Mouse (Mus musculus) embryonic facial prominence, embryonic 11.5 days (tissue): ENCODE data around the gene Zfp91. TPM values are rescaled to one million over a fixed set of nuclear protein-coding genes. Genes with fewer than 3 reads are reported as not detected.

Experiments used
- polyA plus RNA-seq: library from polyadenylated mRNA; unstranded; fragments of >200 nt; fragmentation: Nextera tagmentation; extraction: Ambion mirVana; gene quantifications from 2 replicates; pipeline ENCODE4 v1.2.1, GENCODE M21; 2014

The Zfp91 gene
- polyA plus RNA-seq, 1 experiment from 2014 or later = 11.0 TPM

Other genes with a start within 250 kb of the Zfp91 start
- 0.13 and 0.18 TPM in 2 replicates for gene Gm4952, start 196.2 kb downstream of the Zfp91 start, polyA plus RNA-seq
- gene Glyat, start 162.8 kb downstream of the Zfp91 start, polyA plus RNA-seq = not detected in 2 replicates
- not detected in 2 replicates for gene Olfr1442, start 125.7 kb downstream of the Zfp91 start, polyA plus RNA-seq
- not detected in 2 replicates for gene Olfr1443, start 118.0 kb downstream of the Zfp91 start, polyA plus RNA-seq
- not detected in 2 replicates for gene Keg1, start 100.3 kb downstream of the Zfp91 start, polyA plus RNA-seq
- gene Cntf, start 30.5 kb downstream of the Zfp91 start, polyA plus RNA-seq = 0.22 and 0.77 TPM in 2 replicates
- gene Lpxn, start 67 bp upstream of the Zfp91 start, polyA plus RNA-seq = 0.77 and 0.80 TPM in 2 replicates
- gene Gm5244, start 50.6 kb upstream of the Zfp91 start, polyA plus RNA-seq = not detected in 2 replicates
- not detected in 2 replicates for gene Olfr1444, start 61.2 kb upstream of the Zfp91 start, polyA plus RNA-seq
- not detected in 2 replicates for gene Olfr1445, start 87.7 kb upstream of the Zfp91 start, polyA plus RNA-seq
- gene Olfr1446, start 97.4 kb upstream of the Zfp91 start, polyA plus RNA-seq = not detected in 2 replicates
- not detected in 2 replicates for gene Olfr1447, start 107.6 kb upstream of the Zfp91 start, polyA plus RNA-seq
- not detected in 2 replicates for gene Olfr1448, start 128.3 kb upstream of the Zfp91 start, polyA plus RNA-seq
- not detected in 2 replicates for gene Olfr1449, start 134.7 kb upstream of the Zfp91 start, polyA plus RNA-seq
- gene Olfr1450, start 154.1 kb upstream of the Zfp91 start, polyA plus RNA-seq = not detected in 2 replicates
- not detected in 2 replicates for gene Olfr1451, start 198.9 kb upstream of the Zfp91 start, polyA plus RNA-seq
- not detected in 2 replicates for gene Olfr1453, start 232.2 kb upstream of the Zfp91 start, polyA plus RNA-seq